Mouse (Mus musculus) small intestine, adult 2 months (tissue): Measurements from ENCODE around the gene Gm3250. TPM values are rescaled to one million over a fixed set of nuclear protein-coding genes. Genes with fewer than 3 reads are reported as not detected.
"Not testable (repeated sequence)": the region's sequence is repeated elsewhere in the genome, so short reads cannot be mapped to it uniquely, and the experiment has no call there.

Experiments used
- H3K27ac ChIP-seq: fragments of 200-500 bp; 2 replicates; pipeline ENCODE4 v1.5.1; 2012; ENCODE audit warnings: low read depth, low read length, control low read depth, inconsistent platforms; ENCODE audit not compliant: insufficient read depth
- H3K27me3 ChIP-seq: fragments of 200-500 bp; 2 replicates; pipeline ENCODE4 v1.6.1; 2012; ENCODE audit warnings: mild to moderate bottlenecking, moderate library complexity, low read length, inconsistent platforms; ENCODE audit not compliant: control insufficient read depth, insufficient read depth
- H3K36me3 ChIP-seq: fragments of 200-500 bp; 2 replicates; pipeline ENCODE4 v1.6.1; 2012; ENCODE audit warnings: mild to moderate bottlenecking, low read length, control low read depth, inconsistent platforms; ENCODE audit not compliant: control insufficient read depth, insufficient read depth
- H3K4me1 ChIP-seq: fragments of 200-500 bp; 2 replicates; pipeline ENCODE4 v1.6.1; 2012; ENCODE audit warnings: low read length, inconsistent platforms, mixed read lengths; ENCODE audit not compliant: control insufficient read depth, insufficient read depth, insufficient read length
- H3K4me3 ChIP-seq: fragments of 200-500 bp; 2 replicates; pipeline ENCODE4 v1.5.1; 2012; ENCODE audit warnings: low read depth, mild to moderate bottlenecking, control low read depth, inconsistent platforms, low read length, moderate library complexity
- CTCF ChIP-seq: fragments of 200-500 bp; IDR thresholded peaks from 2 replicates; pipeline ENCODE4 v1.5.1; 2012; ENCODE audit warnings: low read depth, mild to moderate bottlenecking, control low read depth, inconsistent platforms, low read length, moderate library complexity, mixed read lengths; ENCODE audit not compliant: insufficient replicate concordance, insufficient read length; ENCODE audit errors: extremely low read depth
- POLR2A ChIP-seq: fragments of 200-500 bp; IDR thresholded peaks from 2 replicates; pipeline ENCODE4 v1.6.1; 2012; ENCODE audit warnings: low read depth, mild to moderate bottlenecking, control low read depth, inconsistent platforms, low read length, moderate library complexity
- WGBS: fragments of 180-500 bp; shearing (Covaris S2); methylation state at CpG from one replicate; pipeline ENCODE4 v1.1.7; 2018; 5-methylcytosine and 5-hydroxymethylcytosine counted together
- polyA plus RNA-seq: library from polyadenylated mRNA; depleted of rRNA; stranded (reverse); fragments of >200 nt; gene quantifications from 2 replicates; pipeline ENCODE4 v1.2.3, GENCODE M21; 2012

Gm3250 gene
- polyA plus RNA-seq, 1 experiment = not detected

DNA sequence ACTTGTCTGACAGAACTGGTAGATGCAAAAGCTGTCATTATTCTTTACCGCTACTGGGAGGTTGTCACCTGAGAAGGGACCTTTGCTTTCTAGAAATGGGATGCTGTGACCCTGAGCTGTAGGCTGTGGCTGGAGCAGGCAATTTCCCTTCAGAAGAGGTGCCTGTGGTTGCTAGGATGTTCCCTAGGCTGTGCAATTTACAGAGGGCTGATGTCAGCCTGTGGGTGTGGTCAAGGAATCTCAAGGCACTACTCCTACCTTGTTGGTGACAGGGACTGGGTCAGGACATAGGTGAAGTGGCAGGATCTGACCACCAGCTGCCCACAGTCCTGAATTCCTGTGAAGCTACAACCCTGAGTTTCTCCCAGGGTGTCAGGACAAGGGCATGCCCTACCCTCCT lies 12.6 kb downstream of the Gm3250 start:
- TF ChIP-seq CTCF = no peak
- TF ChIP-seq POLR2A = no peak
- Histone ChIP-seq H3K36me3 (no peaks in the 10 kb centered on the region), H3K4me1 (no peaks in the 10 kb centered on the region), H3K4me3 (no peak overlapping the region), H3K27me3 (no peaks in the 10 kb centered on the region), H3K27ac (no peak overlapping the region)
- 71% methylated on average over 1 of the region's 1 CpGs for WGBS

GRCm38 (mm10) chr10:77759582-77759981 lies 22.8 kb downstream of the Gm3250 start, which contains the start of gene Gm3233:
TSS of gene Gm3233 (minus strand) at chr10:77759682.
- H3K4me3 ChIP-seq, H3K27me3 ChIP-seq, H3K27ac ChIP-seq, H3K4me1 ChIP-seq, H3K36me3 ChIP-seq: not testable (repeated sequence)
- no CpG with 5 or more reads among the region's 1 CpGs for WGBS

GRCm38 (mm10) chr10:77753448-77753847 lies 28.9 kb downstream of the Gm3250 start:
- Histone ChIP-seq H3K27me3 (no peaks in the 10 kb centered on the region), H3K4me3 (no peak overlapping the region), H3K36me3 (no peaks in the 10 kb centered on the region), H3K4me1 (no peaks in the 10 kb centered on the region), H3K27ac (no peak overlapping the region)
- TF ChIP-seq POLR2A (no peak), CTCF (no peak)

DNA sequence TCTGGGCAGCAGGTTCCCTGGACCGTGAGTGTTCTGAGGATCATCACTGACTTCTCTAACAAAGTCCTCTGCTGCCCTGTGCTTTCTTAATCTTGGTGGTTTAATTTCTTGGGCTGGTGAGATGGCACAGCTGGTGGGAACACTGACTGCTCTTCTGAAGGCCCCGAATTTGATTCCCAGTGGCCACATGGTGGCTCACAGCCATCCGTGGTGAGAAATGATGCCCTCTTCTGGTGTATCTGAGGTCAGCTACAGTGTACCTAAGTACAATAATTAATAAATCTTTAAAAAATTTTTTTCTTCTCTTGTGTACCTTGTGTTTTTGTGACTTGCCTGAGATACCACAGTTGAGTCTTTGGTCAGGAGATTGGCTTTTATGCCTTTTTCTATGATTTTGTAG lies 30.0 kb downstream of the Gm3250 start:
- H3K36me3 ChIP-seq, H3K4me1 ChIP-seq, H3K27me3 ChIP-seq, H3K4me3 ChIP-seq, H3K27ac ChIP-seq: not testable (repeated sequence)
- WGBS = 56% methylated on average over 3 of the region's 3 CpGs

GRCm38 (mm10) chr10:77751254-77751653 lies 31.1 kb downstream of the Gm3250 start, which contains the start of gene Gm9736:
TSS of gene Gm9736 (minus strand) at chr10:77751354.
- H3K36me3 ChIP-seq, H3K4me3 ChIP-seq, H3K4me1 ChIP-seq, H3K27me3 ChIP-seq, H3K27ac ChIP-seq: not testable (repeated sequence)
- WGBS = 60% methylated on average over 1 of the region's 1 CpGs

DNA sequence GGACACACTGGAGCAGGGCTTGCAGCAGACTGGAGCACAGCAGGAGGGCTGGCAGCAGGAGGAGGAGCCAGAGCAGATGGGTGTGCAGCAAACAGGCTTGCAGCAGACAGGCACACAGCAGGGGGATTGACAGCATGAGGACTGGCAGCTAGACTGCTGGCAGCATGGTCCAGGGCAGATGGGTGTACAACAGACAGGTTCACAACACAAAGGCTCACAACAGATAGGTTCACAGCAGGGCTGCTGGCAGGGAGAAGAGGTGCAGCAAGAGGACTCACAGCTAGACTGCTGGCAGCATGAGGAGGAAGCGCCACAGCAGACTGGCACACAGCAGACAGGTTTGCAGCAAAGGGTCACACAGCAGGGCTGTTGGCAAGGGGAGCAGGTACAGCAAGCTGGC lies 31.7 kb downstream of the Gm3250 start:
- not testable (repeated sequence) for H3K27ac ChIP-seq, H3K4me3 ChIP-seq, H3K4me1 ChIP-seq, H3K36me3 ChIP-seq, H3K27me3 ChIP-seq
- 84% methylated on average over 1 of the region's 1 CpGs for WGBS

GRCm38 (mm10) chr10:77741924-77742688 lies 40.2 kb downstream of the Gm3250 start, which contains the start of gene Gm18596:
TSS of gene Gm18596 (minus strand) at chr10:77742638.
- not testable (repeated sequence) for H3K27ac ChIP-seq, H3K4me3 ChIP-seq
- WGBS = 51% methylated on average over 4 of the region's 5 CpGs

GRCm38 (mm10) chr10:77738929-77739328 lies 43.4 kb downstream of the Gm3250 start:
- H3K4me3 ChIP-seq = no peak overlapping the region
- H3K27me3 ChIP-seq = no peaks in the 10 kb centered on the region
- H3K36me3 ChIP-seq = no peaks in the 10 kb centered on the region
- no peak for TF ChIP-seq CTCF
- TF ChIP-seq POLR2A = no peak
- no peak overlapping the region for H3K27ac ChIP-seq
- 79% methylated on average over 4 of the region's 4 CpGs for WGBS
- H3K4me1 ChIP-seq = no peaks in the 10 kb centered on the region

More at GRCm38 (mm10) chr10:77741924-77742688, 40.2 kb downstream of the Gm3250 start, which contains the start of gene Gm18596:
- not testable (repeated sequence) for H3K36me3 ChIP-seq, H3K27me3 ChIP-seq, H3K4me1 ChIP-seq
